Mouse (Mus musculus): ENCODE measurements at regions not wholly inside any gene's neighbourhood (a gene's known extent, or its start where the extent isn't known, plus 50 kb on each side); places are given as distances from the start of the nearest gene placed in this dataset.

DNA sequence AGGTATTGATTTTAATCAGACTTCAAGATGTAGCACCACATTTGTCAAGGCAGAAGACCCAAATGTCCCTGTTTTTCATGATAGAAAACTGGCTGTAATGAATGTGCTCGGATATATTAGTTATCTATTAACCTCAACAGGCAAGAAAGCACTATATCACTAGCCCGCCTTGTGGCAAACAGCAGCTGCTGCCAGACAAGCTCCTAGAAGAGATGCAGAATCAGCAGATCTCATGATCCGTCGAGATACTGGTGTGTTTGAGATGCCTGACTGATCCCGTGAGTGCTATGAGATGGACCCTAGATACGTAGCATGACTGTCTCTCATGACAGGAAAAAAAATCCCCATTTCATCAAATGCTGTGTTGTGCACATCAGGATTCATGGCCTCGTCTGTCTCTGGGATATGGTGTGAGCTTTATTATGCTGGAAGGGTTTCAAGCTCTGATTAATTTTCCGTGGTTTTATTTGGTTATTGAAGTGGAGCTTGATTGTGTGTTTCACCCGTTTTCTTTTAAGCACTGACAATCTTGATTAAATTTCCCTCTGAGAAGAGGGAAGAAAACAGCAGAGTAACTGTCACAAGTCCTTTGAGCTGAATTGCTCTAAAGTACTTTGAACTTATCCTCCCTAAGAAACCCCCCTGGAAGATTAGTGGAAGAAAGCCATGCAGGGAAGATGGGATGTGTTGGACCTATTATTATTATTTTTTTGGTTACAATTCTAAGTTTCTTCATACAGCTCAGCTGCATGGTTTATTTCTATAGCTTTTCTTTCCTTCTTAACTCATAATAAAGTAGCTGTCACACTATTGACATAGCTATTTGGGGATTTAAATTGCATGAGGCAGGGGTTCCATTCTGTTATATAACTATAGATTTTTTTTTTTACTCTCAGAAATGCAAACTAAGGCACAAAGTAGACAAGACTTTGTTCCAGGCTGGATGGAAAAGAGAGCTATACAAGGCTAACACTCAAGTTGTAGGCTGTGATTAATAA lies 287.4 kb upstream of the Frg1 start:
- DNase-seq (ENCODE audit: low read depth) = no peak

Data from 416B (cell line).